Mouse (Mus musculus): ENCODE measurements at regions not wholly inside any gene's neighbourhood (a gene's known extent, or its start where the extent isn't known, plus 50 kb on each side); places are given as distances from the start of the nearest gene placed in this dataset.

DNA sequence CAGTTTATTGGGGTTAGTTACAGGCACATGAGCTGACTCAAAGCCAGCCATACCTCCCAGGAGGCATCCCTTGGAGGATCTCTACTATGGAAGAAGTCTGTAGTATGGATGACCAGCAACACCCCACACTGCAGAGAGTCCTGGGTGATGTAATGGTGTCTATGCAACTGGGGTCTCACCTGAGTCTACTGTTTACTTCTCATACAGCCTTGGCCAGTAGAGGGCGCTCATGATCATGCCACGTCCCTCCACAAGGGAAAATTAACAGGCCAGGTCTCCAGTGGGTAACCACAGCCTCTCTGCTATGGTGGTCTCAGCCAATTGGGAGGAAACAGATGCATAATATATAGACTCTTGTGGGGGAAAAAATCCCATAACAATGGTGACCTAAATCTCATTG is 111.7 kb downstream of the Cdh26 start:
- in situ Hi-C loops (cut with MseI, MboI) = no loop called here

DNA sequence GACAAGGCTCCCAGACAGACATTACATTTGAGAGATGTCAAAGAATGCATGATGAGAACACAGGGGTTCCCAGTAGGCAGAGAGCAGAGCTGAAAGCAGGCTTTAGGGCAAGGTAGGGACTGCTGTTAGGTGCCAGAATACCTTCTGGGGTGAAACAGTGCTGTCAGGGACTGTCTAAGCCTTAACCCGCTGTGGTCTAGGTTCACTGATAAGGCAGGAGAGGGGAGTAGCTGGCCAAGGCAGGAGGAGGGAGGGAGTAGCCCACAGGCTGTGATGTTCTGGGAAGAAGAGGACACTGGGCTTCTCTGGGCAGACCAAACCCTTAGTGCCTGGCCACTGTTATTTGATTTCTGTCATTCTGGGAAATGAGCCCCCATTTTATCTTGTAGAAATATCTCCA is 114.1 kb downstream of the Cdh26 start:
- in situ Hi-C loops (cut with MseI, MboI) = no loop called here

DNA sequence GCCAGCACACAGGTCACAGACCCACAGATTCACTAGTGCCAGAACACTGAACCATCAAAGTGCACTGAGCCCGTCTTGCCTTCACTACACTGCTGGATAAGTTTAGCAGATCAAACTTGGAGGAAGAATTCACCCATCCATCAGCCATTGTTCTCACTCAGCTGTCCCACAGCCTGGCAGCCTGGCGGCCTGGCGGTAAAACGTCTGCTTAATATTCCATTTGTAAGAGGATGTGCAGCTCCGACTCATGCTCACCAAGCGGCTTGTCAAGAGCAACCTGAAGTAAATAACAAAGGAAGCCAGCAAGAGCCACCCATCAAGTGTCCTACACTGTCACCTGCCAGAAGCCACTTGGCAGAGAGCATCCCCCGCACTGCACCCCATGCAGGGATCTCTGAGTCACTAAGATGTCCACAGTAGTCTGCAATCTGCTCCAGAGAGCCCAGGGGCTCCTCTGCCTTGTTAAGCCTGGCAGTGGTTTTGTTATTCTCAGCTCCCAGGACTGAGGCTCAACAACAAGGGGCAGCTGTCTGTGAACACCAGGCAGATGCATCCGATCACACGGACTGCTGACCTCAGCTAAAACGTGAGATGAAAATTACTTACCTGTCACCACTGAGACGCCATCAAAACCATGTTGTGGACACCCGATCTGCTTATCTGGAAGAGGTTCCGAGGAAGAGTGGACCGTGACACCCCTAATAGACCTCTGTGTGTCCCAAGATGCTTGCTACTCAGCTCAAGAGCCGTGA is 115.4 kb downstream of the Cdh26 start:
- in situ Hi-C loops (cut with MseI, MboI) = no loop called here

DNA sequence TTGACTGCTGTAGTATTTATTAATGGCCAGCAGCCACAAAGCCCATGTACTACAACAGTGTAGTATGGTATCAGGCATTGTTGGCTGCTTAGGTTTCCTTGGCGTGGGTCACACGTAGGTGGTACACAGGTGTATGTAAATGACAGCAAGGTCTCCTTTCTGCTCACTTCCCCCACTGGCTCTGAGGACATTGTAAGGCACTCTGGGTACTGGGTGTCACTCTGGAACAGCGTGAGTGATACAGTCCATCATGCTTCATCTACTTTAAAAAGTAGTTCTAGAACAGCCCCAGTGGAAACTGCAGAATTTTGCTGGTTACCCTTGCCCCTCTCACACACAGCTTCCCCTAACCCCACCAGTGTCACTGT is 116.0 kb downstream of the Cdh26 start:
- in situ Hi-C loops (cut with MseI, MboI) = no loop called here

DNA sequence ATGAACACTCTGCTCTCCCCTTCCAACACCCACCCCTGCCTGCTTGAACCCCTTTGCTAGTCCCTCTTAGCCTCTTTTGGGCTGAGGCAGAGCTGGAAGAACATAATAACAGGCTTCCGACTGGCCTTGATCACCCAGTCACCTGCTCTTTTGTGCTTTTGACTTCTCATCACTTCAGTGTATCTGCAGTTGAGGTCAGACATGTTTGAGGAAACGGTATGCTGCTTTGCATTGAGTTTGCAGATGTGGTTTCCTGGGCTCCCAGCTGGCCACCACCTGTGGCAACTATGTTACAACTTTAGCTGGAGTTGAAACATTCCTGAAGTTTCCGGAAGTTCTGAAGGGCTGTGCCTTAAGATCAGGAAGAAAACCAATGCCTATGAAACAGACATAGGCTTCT is 116.6 kb downstream of the Cdh26 start:
- in situ Hi-C loops (cut with MseI, MboI) = no loop called here

DNA sequence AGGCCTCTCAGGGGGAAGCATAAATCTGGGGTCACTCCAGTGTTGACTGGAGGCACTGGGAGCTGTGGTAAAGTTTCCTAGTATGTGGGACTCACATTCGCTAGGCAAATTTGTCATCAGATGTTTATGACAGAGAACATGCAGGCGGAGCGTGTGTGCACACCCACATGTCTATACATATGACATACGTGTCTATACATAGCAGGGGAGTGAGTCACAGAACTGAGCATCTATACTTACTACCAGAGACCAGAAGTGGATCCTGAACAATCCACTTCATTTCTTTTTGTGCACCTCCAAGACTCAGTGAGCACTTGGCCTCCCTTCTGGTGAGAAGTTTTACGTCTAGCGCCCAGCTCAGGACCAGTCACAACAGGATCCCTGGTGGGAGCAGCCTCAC is 118.6 kb downstream of the Cdh26 start:
- in situ Hi-C loops (cut with MseI, MboI) = no loop called here

DNA sequence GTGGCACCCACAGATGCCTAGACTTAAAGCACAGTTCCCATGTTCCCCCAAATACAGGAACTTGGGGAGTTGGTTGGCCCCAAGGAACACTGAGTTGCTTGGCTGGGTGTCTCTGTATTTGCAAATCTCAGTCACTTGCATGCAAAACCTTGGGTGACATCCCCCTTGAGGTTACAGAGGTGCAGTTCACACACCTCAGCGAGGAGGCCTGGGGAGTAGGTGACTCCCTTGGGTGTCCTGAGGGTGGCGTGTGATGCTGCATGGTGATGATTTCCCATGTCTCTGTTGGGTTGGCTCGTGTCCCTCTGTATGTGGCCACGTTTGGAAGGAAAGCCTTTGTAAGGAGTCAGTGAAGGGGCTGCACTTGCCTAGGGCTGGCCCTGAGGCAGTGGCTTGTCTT is 123.4 kb downstream of the Cdh26 start:
- in situ Hi-C loops (cut with MseI, MboI) = no loop called here

DNA sequence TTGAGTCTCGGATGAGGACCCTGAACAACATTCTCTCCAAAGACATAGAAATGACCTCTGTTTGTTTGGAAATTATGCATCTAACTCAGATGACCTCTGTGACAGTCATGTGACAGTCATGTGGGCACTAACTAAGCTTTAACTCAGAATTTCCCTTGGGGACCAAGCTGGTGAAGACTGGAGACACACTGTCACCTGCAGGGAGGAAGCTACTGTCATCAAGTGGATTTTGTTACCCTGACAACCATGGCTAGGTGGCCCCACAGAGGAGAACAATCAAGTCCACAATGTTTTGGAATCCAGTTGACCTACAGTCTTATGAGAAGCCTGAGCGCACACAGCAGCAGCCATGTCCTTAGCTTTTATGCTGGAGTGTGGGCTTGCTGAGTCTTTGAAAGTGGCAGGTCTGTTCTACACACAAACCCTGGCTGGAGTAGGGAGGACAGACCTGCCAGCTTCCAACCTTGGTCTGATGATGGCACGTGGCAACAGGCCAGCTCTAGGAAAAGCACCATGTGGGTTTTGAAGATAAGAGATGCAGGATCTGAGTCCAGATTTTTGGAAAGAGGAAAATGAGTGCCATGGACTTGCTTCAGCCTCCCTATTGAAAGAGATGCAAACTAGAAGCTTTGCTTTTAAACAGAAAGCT is 125.5 kb downstream of the Cdh26 start:
- in situ Hi-C loops (cut with MseI, MboI) = no loop called here

DNA sequence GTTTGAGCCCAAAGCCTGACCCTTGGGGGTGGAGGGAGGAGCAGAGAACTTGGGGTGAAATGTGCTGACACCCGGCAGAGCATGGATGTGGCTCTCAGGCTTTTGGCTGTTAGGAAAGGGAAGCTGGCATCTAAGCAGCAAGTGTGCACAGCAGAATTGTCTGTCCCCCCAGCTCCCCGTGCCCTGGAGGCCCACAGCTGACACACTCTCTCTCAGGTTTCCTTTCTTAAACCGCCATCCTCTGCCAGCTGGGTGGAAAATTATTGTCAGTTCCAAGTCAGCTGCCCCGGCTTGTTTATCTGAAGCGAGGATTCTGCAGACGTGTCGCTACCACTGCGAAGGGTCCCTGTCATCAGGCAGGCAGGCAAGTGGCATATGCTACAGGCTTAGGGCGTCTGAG is 127.6 kb downstream of the Cdh26 start:
- in situ Hi-C loops (cut with MseI, MboI) = no loop called here

DNA sequence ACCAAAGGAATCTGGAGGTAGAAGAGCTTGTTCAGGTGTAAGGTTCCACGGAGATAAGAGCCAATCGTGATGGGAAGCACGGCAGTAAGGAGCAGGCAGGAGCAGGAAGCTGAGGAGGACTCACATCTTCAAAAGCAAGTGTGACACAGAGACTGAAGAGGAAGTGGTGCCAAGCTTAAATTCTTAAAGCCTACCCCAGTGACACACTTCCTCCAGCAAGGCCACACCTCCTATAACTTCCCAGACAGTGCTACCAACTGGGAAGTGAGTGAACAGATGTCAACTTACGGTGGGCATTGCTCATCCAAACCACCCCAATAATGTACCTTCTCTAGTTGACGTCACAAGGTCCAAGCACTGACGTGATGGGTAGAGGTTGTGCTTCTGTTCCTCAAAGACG is 133.0 kb downstream of the Cdh26 start:
- in situ Hi-C loops (cut with MseI, MboI) = no loop called here

DNA sequence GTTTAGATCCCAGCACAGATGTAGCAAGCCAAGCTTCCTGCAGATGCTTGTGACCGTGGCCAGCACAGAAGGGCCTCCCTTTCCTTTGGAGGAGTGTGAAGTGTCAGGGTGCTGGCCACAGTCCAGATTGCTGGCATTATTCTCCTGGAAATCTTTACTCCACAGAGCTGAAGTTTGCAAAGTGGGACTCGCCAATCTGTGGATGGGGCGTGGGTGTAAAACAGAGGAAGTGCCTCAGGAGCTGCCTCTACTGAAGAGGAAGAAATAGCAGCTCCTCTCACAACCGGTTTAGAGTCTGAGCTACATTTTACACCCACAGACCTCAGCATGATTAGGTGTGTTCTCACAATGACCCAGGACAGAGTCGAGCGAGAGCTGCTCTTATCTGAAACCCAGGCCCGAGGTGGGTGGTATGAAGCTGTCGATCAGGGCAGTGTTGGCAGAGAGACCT is 135.1 kb downstream of the Cdh26 start:
- in situ Hi-C loops (cut with MseI, MboI) = no loop called here

DNA sequence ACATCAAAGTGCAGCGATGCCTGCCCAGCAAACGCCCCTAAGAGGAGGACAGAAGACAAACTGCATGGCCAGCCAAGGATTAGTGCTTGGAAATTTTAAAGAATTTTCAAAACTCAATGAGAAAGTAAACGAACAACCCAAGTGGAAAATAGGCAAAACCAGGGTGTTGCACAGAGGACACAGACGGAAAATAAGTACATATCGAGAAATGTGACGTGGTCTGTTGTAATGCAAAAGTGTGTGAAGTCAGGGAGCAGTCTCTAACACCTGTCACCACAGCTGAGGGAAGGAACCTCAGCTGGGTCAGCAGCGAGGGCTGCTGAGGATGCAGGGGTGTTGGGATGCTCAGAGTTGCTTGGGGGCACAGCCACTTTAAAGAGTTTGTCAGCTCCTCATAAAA is 137.2 kb downstream of the Cdh26 start:
- in situ Hi-C loops (cut with MseI, MboI) = no loop called here

DNA sequence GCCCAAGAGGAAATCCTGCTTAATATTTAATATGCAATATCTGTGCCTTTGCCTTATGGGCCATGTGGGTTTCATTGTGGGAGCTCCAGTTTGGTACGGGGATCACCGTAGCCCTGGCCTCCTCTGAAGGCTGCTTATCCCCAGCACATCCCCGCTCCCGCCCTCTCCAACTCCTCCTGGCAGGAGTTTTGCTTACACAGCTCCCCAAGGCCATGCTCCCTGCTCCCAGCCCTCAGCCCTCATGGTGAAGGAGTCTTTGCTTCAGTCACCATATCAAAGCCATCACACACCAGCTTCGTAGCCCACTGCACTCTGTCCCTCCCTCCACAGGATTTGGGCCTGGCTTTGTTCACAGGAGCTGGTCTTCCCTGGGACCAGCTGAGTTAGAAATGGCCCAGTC is 142.0 kb downstream of the Cdh26 start:
- in situ Hi-C loops (cut with MseI, MboI) = no loop called here

DNA sequence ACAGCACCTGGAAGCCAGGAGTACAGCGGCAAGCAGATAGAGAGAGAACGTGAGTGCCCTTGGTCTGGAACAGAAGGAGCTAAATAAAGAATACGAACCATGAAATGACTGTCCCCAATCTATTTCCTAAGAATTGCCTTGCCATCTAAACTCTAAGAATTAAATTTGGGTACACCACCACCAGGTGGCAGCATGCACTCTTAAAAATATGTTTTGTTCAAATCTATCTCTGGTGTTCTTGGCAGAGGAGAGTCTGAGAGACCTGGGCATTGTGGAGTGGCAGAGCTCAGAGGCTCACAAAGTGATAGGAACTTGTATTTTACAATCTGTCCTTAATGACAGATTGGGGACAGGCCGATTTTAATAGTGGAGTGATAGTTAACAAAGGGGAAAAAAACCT is 144.5 kb downstream of the Cdh26 start:
- in situ Hi-C loops (cut with MseI, MboI) = no loop called here

DNA sequence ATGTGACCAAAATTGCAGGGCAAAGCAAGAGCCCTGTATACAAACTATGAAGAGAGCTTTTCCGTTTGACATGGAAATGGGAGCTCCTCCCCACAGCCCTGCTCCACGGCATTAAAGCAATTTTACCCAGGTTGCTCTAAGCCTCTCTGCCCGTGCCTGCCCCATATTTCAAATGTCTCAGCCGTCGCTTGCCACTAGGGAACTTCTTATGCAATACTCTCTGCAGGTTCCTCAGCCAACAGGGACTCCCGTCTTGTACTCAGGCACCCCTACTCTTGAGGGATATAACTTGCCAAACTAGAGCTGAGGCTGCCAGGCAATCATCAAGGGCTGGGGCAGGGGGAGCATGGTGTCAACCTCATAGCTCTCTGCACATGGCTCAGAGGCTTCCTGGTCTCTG is 145.1 kb downstream of the Cdh26 start:
- in situ Hi-C loops (cut with MseI, MboI) = no loop called here

DNA sequence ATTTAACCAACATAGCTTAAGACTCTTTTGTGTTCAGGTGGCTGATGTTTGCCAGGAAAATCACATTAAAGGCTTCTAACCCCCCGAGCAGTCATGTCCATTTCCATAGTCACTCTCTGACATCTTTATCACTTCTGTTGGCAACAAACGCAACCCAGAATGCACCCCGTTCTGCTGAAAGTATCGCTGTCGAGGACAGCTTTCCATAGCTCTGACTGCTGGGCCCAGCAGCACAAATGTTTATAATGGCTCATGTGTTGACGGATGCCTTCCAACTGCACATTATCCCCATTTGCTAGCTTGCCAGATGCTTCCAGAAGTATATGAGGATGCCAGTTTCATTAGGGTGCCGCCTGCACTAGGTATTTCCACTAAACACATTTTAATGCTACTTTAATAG is 145.7 kb downstream of the Cdh26 start:
- in situ Hi-C loops (cut with MseI, MboI) = no loop called here

DNA sequence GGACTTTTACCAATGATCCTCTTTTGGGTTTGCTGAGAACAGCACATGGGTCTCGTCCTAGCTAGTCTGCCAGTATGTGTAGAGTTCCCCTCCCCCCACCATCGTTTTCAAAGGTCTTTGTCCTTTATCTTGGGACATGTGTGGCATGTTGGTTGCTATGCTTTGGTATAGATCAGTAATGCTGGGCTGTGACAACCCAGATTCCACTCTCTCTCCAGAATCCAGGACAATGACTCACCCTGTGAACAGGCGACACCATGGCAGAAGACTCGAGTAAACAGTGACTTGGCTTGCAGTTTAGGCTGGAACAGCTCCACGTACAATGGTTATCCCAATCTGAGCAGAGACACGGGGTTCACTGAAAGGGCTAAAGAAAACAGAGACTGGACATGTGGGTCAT is 149.2 kb downstream of the Cdh26 start:
- in situ Hi-C loops (cut with MseI, MboI) = no loop called here

DNA sequence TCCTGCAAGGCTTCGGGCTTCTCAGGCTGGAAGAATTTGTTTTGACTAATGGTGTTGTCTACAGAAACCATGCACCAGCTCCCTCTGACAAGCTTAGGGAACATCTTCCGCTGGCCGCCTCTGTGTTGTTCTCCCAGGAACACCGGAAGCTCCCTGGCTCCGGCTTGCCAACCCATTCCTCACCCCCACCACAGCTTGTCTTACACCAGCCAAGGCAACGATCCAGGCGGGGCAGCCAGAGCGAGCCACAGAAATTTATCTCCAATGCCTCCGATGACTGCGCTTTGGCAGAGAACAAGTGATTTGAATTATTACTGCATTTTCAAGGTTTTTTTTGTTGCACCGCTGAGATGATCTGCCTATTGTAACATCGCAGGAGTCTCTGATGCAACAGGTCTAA is 151.0 kb downstream of the Cdh26 start:
- in situ Hi-C loops (cut with MseI, MboI) = no loop called here

DNA sequence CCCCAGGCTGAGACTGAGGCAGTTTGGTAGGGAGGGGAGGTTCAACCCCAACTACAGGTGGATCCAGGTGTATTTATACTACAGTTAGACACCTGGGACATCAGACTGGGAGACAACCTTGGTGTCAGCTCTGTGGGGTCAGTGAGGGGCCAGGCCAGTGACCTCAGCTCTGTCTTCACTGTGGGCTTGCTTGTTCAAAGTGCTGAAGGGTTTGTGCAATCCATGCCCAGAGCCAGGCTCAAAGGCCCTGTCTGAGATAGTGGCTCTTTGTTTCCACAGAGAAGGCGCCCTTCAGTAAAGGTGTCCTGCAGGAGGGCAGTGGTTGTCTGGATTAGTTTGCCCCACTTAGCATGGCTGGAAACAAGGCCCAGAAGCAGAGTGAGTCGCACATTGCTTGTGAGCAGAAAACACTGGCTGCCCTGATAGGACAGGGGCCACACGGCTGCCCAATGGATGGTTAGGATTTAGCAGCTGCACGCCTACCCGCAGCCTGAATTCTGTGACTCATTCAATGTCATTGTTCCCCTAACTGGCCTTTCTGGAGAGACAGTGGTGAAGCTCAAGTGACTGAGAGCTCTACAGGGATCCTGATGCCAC is 154.7 kb downstream of the Cdh26 start:
- in situ Hi-C loops (cut with MseI, MboI) = no loop called here

DNA sequence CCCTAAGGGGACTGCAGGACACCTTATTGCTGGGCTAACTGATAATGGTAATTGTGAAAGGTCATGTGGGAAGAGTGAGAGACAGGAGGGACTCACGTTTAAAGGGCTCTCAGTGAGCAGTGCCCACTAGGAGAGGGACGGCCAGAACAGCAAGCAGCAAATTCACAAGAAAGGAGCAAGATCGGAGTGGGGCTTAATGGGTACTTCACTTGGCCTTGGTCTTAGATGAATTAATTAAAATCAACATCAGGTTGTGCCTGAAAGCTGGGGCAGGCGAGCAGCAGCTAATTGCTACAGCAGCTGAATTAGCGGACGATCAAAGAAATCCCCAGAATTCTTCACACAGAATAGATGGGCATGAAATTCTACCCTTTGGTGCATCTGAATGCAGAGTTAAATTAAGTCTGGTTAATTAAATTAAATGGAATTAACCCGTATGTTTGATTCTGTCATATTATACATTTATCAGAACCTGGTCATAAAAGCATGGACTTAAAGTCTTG is 156.9 kb downstream of the Cdh26 start:
- in situ Hi-C loops (cut with MseI, MboI) = no loop called here

DNA sequence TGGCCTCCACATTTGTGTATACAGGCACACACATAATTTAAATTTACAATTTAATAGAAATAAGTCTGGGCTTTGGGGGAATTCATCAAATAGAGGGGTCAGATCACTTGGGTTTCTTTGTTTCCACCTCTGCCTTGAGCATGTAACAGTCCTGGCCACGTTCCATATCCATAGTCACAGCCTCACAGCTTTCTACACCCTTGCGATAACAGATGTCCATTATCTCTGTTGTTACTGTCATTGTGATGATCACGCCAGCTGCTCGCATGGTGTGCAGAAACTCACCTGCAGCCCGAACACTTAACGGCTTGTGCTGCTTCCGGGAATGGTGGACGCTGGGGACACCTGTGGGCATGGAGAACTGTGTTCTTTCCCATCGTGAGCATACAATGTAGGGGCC is 163.4 kb downstream of the Cdh26 start:
- in situ Hi-C loops (cut with MseI, MboI) = no loop called here

DNA sequence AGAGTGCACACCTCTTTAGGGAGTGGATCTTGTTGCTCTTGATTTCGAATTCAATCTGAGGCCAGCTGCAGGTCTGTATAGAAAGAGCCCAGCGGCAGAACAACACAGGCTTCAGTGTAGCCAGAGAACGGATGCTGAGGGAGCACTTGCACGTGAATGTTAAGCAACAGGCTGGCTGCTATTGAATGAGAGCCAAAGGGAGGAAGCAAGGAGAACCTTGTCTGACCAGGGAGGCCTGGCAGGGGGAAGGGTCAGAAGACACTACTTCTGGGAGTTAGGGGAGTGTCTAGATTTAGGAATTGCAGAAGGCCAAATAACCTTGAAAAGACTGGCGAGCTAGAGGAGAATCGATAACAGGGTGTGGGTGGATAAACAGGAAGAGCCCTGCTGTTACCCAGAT is 163.8 kb downstream of the Cdh26 start:
- in situ Hi-C loops (cut with MseI, MboI) = no loop called here

Measured in mouse trophoblast stem cell (cell line).